Mouse (Mus musculus) CH12.LX (cell line): ENCODE data around the gene Ak3. TPM values are rescaled to one million over a fixed set of nuclear protein-coding genes. Genes with fewer than 3 reads are reported as not detected.

Experiments
- DNase-seq: peaks from one replicate; pipeline ENCODE4 v3.0.0-alpha.2; 2013; ENCODE audit errors: extremely low read depth
- H3K27ac ChIP-seq: 2 replicates; pipeline ENCODE4 v1.5.1; 2012; ENCODE audit warnings: low read depth, mild to moderate bottlenecking, control low read depth, moderate library complexity; ENCODE audit not compliant: insufficient read depth
- H3K27me3 ChIP-seq: replicated peaks from 2 replicates; pipeline ENCODE3; 2012; ENCODE audit warnings: inconsistent platforms
- H3K36me3 ChIP-seq, 2 experiments: replicated peaks in 1 of 2; 2 replicates each; pipeline versions ENCODE3 to v1.6.1; 2012; ENCODE audit warnings: inconsistent platforms in 1 of 2, low read length in 1 of 2, mild to moderate bottlenecking in 1 of 2, mixed read lengths in 1 of 2, moderate library complexity in 1 of 2; ENCODE audit not compliant: control insufficient read depth in 1 of 2, insufficient read depth in 1 of 2
- H3K4me1 ChIP-seq, 2 experiments: 2 replicates each; pipeline ENCODE4 v1.6.1; 2012; ENCODE audit warnings: inconsistent platforms in 1 of 2, moderate library complexity in 1 of 2; ENCODE audit not compliant: insufficient read depth in 2 of 2, control insufficient read depth in 1 of 2
- H3K4me2 ChIP-seq: 2 replicates; pipeline ENCODE4 v1.6.1; 2012; ENCODE audit warnings: low read depth, mild to moderate bottlenecking, control low read depth; ENCODE audit not compliant: poor library complexity, insufficient read depth, severe bottlenecking
- H3K4me3 ChIP-seq, 3 experiments: fragments of 150-350 bp in 1 of 3; sonication (generic) in 1 of 3; replicated peaks in 1 of 3; 2 replicates each; pipeline versions ENCODE3 to v1.5.1; 2011 to 2012; ENCODE audit warnings: low read depth in 2 of 3, low read length in 2 of 3, mild to moderate bottlenecking in 2 of 3, moderate library complexity in 2 of 3, control low read depth in 1 of 3, improper control_type of control experiment in 1 of 3, inconsistent platforms in 1 of 3, mixed read lengths in 1 of 3; ENCODE audit not compliant: poor library complexity in 1 of 3
- H3K79me2 ChIP-seq: replicated peaks from 2 replicates; pipeline ENCODE4 v1.6.1; 2012; ENCODE audit warnings: mild to moderate bottlenecking, moderate library complexity; ENCODE audit not compliant: control insufficient read depth, poor library complexity, insufficient read depth, severe bottlenecking; ENCODE audit errors: extremely low read depth
- H3K9ac ChIP-seq: 2 replicates; pipeline ENCODE4 v1.6.1; 2012; ENCODE audit warnings: low read depth, mild to moderate bottlenecking, control low read depth, moderate library complexity; ENCODE audit not compliant: insufficient read depth
- H3K9me3 ChIP-seq: replicated peaks from 2 replicates; pipeline ENCODE3; 2012; ENCODE audit warnings: low read length, inconsistent platforms, mixed read lengths
- BHLHE40 ChIP-seq: IDR thresholded peaks from 2 replicates; pipeline ENCODE4 v1.6.1; 2011; ENCODE audit warnings: mild to moderate bottlenecking, low read depth, low read length, improper control_type of control experiment
- CHD2 ChIP-seq: IDR thresholded peaks from 2 replicates; pipeline ENCODE4 v1.6.1; 2011; ENCODE audit warnings: low read length, improper control_type of control experiment
- ETS1 ChIP-seq: conservative IDR thresholded peaks from 2 replicates; pipeline ENCODE4 v1.6.1; 2012; ENCODE audit warnings: low read depth, mild to moderate bottlenecking, inconsistent platforms, low read length, improper control_type of control experiment, moderate library complexity
- IRF4 ChIP-seq: IDR thresholded peaks from 2 replicates; pipeline ENCODE4 v1.6.1; 2014; ENCODE audit warnings: low read depth, mild to moderate bottlenecking, inconsistent platforms, low read length, improper control_type of control experiment
- JUND ChIP-seq: conservative IDR thresholded peaks from 2 replicates; pipeline ENCODE4 v1.6.1; 2011; ENCODE audit warnings: low read depth, low read length, improper control_type of control experiment
- MAZ ChIP-seq: IDR thresholded peaks from 2 replicates; pipeline ENCODE4 v1.6.1; 2012; ENCODE audit warnings: low read depth, mild to moderate bottlenecking, inconsistent platforms, low read length, improper control_type of control experiment, moderate library complexity
- MYC ChIP-seq: IDR thresholded peaks from 2 replicates; pipeline ENCODE4 v1.6.1; 2011; ENCODE audit warnings: low read depth, mild to moderate bottlenecking, improper control_type of control experiment, low read length
- NELFE ChIP-seq: IDR thresholded peaks from 2 replicates; pipeline ENCODE4 v1.6.1; 2011; ENCODE audit warnings: low read depth, low read length, improper control_type of control experiment
- PAX5 ChIP-seq: IDR thresholded peaks from 2 replicates; pipeline ENCODE4 v1.6.1; 2012; ENCODE audit warnings: low read length, inconsistent platforms, mixed read lengths
- POLR2AphosphoS2 ChIP-seq: IDR thresholded peaks from 2 replicates; pipeline ENCODE4 v1.6.1; 2011; ENCODE audit warnings: low read depth, low read length, improper control_type of control experiment
- RCOR1 ChIP-seq: conservative IDR thresholded peaks from 2 replicates; pipeline ENCODE4 v1.6.1; 2012; ENCODE audit warnings: low read depth, mild to moderate bottlenecking, inconsistent platforms, low read length, improper control_type of control experiment
- USF1 ChIP-seq: IDR thresholded peaks from 2 replicates; pipeline ENCODE4 v1.6.1; 2014; ENCODE audit warnings: low read depth, mild to moderate bottlenecking, inconsistent platforms, low read length, improper control_type of control experiment
- USF2 ChIP-seq: conservative IDR thresholded peaks from 2 replicates; pipeline ENCODE4 v1.6.1; 2011; ENCODE audit warnings: low read depth, low read length, improper control_type of control experiment
- ZC3H11A ChIP-seq: IDR thresholded peaks from 2 replicates; pipeline ENCODE4 v1.6.1; 2012; ENCODE audit warnings: low read depth, mild to moderate bottlenecking, inconsistent platforms, low read length, improper control_type of control experiment
- ZNF384 ChIP-seq: IDR thresholded peaks from 2 replicates; pipeline ENCODE4 v1.6.1; 2012; ENCODE audit warnings: low read depth, low read length, improper control_type of control experiment, inconsistent platforms
- dilution Hi-C: fragments of 300-500 bp; cut with MboI; formaldehyde crosslinking; loops from 2 replicates; pipeline ENCODE4 v1.14.3; 2020; ENCODE audit warnings: low sequenced_read_pairs; ENCODE audit not compliant: extremely low pct_unique_long_range_greater_than_20kb, extremely low pct_ligation_motif_present
- in situ Hi-C: fragments of 300-500 bp; cut with MboI; formaldehyde crosslinking; loops from 3 replicates; pipeline ENCODE4 v1.14.3; 2019; ENCODE audit warnings: low sequenced_read_pairs, low pct_ligation_motif_present, low pct_unique_long_range_greater_than_20kb, mixed read lengths
- polyA plus RNA-seq: library from polyadenylated mRNA; unstranded; fragments of >175 nt; gene quantifications from 2 replicates; pipeline ENCODE4 v1.2.1, GENCODE M21; 2012; ENCODE audit warnings: low read depth; ENCODE audit not compliant: insufficient read length
- total RNA-seq, 2 experiments: library from RNA; depleted of rRNA; stranded (reverse); fragments of 300-350 nt in 1 of 2; fragments of >200 nt in 1 of 2; gene quantifications; 2 replicates each; pipeline ENCODE4 v1.2.3; 2012 to 2014

Ak3 gene
- total and polyA plus RNA-seq, 3 experiments: 21.3 to 38.8 (median 33.9) TPM

DNA sequence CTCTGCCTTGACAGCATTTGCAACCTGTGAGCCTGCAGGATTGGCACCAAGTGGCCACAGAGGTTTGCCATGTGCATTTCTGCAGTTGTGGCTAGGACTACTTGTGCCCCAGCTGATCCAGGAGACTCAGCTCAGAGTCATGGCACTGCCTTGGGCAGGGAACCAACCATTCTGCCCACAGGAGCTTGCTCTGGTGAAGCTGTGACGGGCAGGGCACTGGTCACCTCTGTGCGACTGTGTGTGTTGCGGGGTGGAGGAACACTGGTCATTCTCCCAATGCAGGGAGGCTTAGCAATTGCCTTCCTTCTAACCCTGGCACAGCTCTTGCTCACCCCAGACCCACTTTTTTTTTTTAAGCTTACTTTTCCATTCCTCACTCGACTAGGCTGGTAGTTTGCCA lies 7.7 kb upstream of the Ak3 start:
- no peaks in the 10 kb centered on the region for H3K4me1 ChIP-seq
- no peak overlapping the region for H3K9ac ChIP-seq
- H3K9me3 ChIP-seq: no peaks in the 10 kb centered on the region
- no peak overlapping the region for H3K27ac ChIP-seq
- no peaks in the 10 kb centered on the region for H3K36me3 ChIP-seq
- no peak for TF ChIP-seq ETS1
- no peak for TF ChIP-seq MAZ
- TF ChIP-seq NELFE: no peak
- TF ChIP-seq CHD2: no peak
- TF ChIP-seq POLR2AphosphoS2: no peak
- TF ChIP-seq ZNF384: no peak
- no peak for TF ChIP-seq IRF4
- no peak overlapping the region for H3K4me2 ChIP-seq
- no peak for DNase-seq
- H3K79me2 ChIP-seq: no peaks in the 10 kb centered on the region
- in situ Hi-C loops: loop anchor here (25.0 kb wide), 1 partner anchor 457 kb away; the partner anchor contains the start of gene Ric1
- H3K4me3 ChIP-seq: no peak overlapping the region
- H3K27me3 ChIP-seq: no peaks in the 10 kb centered on the region
- dilution Hi-C loops: no loop called here

DNA sequence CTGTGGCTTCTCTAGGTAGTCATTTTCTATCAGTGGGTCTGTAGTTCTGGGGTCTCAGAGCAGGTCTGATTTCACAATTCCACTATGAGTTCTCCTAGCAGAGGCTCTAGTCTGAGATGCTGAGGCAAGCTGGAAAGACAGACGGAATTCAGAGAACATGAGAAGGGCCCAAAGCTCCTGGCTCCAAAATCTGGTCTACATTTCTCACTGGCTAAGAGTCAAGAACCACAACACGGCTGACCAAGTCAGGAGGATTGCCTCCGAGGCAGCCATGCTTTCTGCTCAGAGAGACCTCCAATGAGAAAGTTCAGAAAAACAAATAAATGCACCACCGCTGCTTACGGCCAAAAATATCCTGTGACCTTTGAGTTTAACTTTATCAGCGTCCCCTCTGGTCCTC lies 6.8 kb upstream of the Ak3 start:
- H3K9me3 ChIP-seq: no peaks in the 10 kb centered on the region
- H3K4me3 ChIP-seq: no peak overlapping the region
- no peak overlapping the region for H3K9ac ChIP-seq
- DNase-seq: no peak
- no peak overlapping the region for H3K4me2 ChIP-seq
- no peak overlapping the region for H3K27ac ChIP-seq
- H3K79me2 ChIP-seq: no peaks in the 10 kb centered on the region
- no peaks in the 10 kb centered on the region for H3K4me1 ChIP-seq
- in situ Hi-C loops: loop anchor here (25.0 kb wide), 1 partner anchor 458 kb away; the partner anchor contains the start of gene Ric1
- dilution Hi-C loops: no loop called here
- no peak for TF ChIP-seq MYC
- no peak for TF ChIP-seq ZC3H11A
- TF ChIP-seq NELFE: no peak
- no peak for TF ChIP-seq JUND
- no peak for TF ChIP-seq RCOR1
- TF ChIP-seq ETS1: no peak
- no peak for TF ChIP-seq CHD2
- TF ChIP-seq USF2: no peak
- TF ChIP-seq BHLHE40: no peak
- no peak for TF ChIP-seq USF1
- TF ChIP-seq PAX5: no peak
- TF ChIP-seq IRF4: no peak
- TF ChIP-seq, all 38 proteins: peak for 0
- Histone ChIP-seq H3K27me3 (no peaks in the 10 kb centered on the region), H3K36me3 (no peaks in the 10 kb centered on the region)
